In the genomic region with DNA sequence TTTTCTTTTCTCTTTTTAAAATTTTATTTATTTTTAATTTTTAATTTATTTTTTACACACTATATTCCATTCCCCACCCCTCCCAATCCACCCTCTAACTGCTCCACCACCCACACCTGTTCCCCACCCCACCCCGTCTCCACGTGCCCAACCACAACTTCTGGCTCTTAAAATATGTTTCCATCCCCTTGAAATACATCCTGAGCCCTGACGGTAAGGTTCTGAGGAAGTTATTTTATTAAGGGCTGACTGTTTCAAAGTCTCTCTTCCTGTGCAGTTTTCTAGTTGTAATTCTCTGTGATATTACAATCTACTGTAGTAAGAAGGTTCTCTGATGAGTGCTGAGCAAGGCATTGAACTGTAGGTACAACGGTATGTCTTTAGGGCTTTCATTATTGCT, we compare ENCODE assay signal across 17 mouse cellular contexts.
"Had no signal": no experiment of that assay in that cellular context is flagged by ENCODE, and none has a peak within 500 bp of the region (broad histone marks: within the 10 kb centered on the region; RNA-seq: fewer than 3 reads in every experiment).

No protein-coding gene starts in this region.

- H3K4me3 ChIP-seq: neural tube, embryonic 12.5 days; neural tube, embryonic 13.5 days; neural tube, embryonic 15.5 days; stomach, embryonic 15.5 days had no signal

- DNase-seq: retina, postnatal 1 day; right cerebral cortex, adult 18-20 months; right cerebral cortex, postnatal 14 days; right cerebral cortex, postnatal 25 days; right cerebral cortex, postnatal 4 days; spleen, adult 18-20 months; thymus, adult 18-20 months; thymus, adult 2 months; thymus, postnatal 14 days; thymus, postnatal 25 days; thymus, postnatal 36 days; thymus, postnatal 4 days had no signal

- H3K4me1 ChIP-seq: neural tube, embryonic 12.5 days; neural tube, embryonic 13.5 days; neural tube, embryonic 15.5 days; stomach, embryonic 15.5 days had no signal

- H3K4me2 ChIP-seq: neural tube, embryonic 12.5 days; neural tube, embryonic 13.5 days; neural tube, embryonic 15.5 days; stomach, embryonic 15.5 days had no signal

- H3K27me3 ChIP-seq: neural tube, embryonic 12.5 days; neural tube, embryonic 13.5 days; neural tube, embryonic 15.5 days; stomach, embryonic 15.5 days had no signal

- H3K9ac ChIP-seq: neural tube, embryonic 12.5 days; neural tube, embryonic 13.5 days; neural tube, embryonic 15.5 days; stomach, embryonic 15.5 days had no signal

- H3K27ac ChIP-seq: neural tube, embryonic 12.5 days; neural tube, embryonic 13.5 days; neural tube, embryonic 15.5 days; stomach, embryonic 15.5 days; stomach, postnatal 0 days had no signal

- H3K36me3 ChIP-seq: neural tube, embryonic 12.5 days; neural tube, embryonic 13.5 days; neural tube, embryonic 15.5 days; stomach, embryonic 15.5 days had no signal

- H3K9me3 ChIP-seq: neural tube, embryonic 12.5 days; neural tube, embryonic 13.5 days; neural tube, embryonic 15.5 days; stomach, embryonic 15.5 days had no signal
